Mouse (Mus musculus) layer of hippocampus, adult 9-11 months (tissue): ENCODE measurements around the gene Trp53i13.

Source experiments
- DNase-seq: peaks from one replicate; pipeline ENCODE4 v3.0.0; 2022

Gene Trp53i13

DNA sequence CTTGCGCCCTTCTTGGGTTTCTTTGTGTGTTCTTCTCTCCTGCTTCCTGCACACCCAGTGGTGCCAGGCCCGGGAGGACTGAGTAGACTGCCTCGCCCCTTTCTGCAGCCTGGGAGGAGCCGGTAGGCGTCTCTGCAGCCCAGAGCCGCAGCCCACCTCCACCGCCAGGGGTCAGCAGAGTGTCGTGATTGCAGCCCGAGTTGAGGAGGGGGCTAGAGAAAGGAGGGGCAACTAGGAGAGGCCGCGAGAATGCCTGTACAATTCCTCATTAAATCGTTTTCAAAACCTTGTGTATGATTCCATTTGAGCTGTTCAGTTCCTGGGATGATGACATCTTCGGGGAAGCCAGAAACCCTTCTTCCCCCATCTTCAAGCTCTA is 24.7 kb downstream of the Trp53i13 start:
- peak; percentile 90 for DNase-seq

DNA sequence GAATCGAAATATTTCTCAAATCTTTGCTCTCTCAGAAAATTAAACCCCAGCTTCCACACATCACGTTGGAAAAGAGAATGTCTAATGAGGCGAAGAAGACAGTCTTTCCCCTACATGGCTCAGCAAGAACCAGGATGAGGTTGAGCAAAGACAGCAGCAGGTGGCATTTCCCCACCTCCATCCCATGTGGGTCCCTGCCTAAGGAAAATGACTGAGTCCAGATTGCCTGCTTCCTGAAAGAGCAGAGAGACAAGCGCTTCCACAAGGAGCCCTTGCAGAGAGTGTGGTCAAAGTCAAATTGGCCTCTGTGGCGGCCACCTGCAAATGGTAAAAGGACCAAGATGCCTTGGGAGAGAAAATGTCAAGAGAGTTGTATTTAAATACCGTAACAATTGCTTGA is 25.3 kb downstream of the Trp53i13 start:
- DNase-seq, result no peak

DNA sequence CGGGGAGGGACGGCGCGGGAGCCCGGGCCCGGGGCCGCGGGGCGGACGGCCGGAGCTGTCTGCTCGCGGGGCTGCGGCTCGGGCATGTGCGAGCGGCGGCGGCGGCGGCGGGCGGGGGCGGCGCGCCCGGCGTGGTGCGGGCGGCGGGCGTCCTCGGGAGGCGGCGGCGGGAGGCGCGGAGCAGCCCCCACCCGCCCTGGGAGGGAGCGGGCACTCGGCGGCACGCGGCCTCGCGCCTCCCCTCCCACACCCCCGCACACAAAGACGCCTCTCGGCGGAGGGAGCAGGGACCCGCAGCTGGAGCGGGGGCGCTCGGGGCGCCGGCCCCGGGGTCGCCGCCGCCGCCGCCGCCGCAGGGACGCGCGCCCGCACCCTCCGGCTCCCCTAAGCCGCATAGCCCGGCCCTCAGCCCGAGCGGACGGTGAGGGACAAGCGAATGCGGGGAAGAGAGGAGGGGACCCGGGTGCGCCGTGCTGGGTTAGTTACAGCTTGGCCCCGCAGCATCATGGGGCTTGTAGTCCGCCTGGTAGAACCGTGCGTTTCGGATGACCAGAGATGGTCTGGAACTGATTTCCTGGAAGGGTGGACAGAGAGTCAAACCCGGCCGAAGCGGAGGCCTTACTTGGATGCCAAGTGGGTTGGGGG is 26.1 kb downstream of the Trp53i13 start, which contains the start of gene Ankrd13b:
TSS of gene Ankrd13b (minus strand) at position 88 of the 645 bp plus-strand sequence.
- peak; percentile 80 for DNase-seq

DNA sequence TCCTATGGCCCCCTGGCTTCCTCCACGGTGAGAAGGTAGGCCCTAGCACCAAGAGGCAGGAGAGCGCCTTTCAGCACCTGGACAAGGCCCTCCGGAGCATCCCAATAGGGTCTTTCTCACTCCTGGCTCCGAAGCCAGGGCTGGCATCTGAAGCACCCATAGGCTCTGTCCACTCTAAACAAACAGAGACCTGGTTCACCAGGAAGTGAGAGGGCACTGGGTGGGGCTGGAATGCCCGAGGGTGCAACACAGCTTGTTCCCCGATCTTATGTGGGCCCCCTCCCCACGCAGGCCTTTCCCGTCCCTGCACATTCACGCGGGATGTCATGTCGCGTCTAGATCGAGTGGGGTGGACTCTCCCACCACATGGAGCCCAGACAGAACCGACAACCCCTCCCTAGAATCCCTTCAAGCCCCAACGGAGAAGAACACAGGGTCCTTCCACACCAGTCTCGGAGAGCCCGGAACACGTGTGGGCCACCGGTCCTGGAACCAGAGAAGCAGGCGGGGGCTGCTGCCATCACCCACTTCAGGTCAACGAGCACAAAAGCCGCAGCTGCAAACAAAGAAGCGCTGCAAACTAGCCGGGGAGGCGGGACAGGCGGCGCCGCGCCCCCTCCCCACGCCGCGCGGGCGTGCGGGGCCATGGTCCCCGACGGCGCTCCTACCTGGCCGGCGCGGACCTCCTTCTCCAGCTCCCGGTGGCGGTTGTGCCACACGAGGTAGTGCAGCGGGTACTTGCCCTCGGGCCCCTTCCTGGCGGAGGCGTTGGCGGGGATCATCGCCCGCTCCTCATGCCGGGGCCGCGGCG is 26.8 kb downstream of the Trp53i13 start:
- DNase-seq, result no peak

DNA sequence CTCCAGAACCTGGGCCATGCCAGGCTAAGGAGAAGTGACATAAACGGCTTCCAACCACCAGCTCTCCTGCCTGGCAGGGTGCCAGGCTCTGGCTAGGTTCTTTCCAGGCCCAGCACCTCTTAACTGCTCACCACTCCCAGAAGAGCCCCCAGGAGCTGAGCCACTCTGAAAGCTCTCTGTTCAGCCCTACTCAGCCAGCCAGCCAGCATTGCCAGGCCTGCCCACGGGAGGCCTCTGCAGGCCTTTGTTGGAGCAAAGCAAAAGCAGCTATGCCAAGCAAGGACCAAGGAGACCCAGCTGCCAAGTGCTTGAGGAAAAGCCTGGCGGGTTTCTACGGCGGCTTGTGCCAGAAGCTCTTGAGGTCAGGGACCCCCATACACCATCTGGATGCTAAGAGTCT is 29.0 kb downstream of the Trp53i13 start:
- no peak for DNase-seq

DNA sequence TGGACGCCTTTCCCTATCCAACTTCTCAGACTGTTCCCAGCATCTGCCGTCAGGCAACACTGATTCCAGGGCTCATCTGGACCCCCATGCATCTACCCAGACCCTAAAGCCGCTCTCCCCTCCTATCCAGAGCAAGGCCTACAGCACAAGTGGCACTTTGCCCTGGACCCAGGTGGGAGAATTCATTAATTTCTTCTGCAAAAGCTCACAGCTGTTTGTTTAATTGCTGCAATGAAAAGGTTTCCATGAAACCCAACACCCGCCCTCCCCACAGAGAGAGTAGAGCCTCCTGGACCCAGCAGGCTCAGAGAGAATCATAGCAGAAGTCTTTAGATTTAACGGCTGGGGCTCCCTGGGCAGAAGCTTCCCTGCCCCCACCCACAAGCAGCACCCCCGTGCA is 30.6 kb downstream of the Trp53i13 start:
- no peak for DNase-seq

DNA sequence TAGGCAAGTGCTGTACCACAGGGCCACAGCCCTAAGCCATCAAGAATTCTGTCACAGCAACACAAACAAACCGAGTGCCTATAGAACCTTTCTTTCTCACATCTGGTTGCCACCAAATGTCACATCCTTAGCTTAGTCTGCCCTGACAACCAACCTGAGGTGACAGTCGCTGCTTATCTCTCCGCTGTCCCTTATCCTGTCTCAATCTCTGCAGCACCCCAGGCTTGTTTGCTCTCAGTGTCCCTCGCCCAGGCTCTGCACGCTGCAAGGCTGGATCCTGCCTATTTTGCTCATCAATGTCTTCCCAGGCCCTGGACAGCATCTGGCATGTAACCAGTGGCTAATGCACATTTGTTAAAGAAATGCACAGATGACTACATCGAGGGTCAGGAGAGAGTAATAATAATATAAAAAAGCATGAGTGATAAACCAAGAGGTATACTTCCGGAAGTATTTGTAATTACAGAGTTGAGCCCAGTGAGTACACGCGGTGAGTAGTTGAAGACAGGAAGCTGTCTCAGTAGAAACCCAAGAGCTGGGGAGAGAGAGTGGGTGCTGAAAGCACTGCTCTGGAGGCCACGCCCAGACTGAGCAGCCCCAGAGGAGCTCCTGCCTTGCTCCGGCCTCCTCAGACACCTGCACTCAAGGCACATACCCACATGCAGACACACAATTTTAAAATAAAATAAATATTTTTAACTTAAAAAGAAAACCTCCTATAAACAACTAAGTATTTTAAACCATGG is 32.1 kb downstream of the Trp53i13 start:
- no peak for DNase-seq

DNA sequence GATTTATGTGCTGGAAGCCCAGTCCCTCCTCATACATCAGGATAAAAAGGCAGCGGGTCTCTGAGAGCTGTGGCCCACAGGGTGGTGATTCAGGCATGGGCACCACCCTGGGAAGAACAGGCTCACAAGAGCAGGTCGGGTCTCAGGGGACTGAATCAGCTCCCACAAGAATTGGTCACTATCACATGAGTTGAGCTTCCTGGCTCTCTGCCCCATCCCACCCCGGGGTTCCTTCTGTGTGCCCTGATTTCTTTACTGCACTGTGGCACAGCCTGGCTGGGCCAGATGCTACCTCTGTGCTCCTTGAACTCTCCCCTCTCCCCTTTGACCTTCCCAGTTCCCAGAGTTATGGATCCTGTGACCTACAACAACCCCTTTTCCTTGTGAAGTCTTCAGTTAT is 32.7 kb downstream of the Trp53i13 start:
- DNase-seq, result no peak

DNA sequence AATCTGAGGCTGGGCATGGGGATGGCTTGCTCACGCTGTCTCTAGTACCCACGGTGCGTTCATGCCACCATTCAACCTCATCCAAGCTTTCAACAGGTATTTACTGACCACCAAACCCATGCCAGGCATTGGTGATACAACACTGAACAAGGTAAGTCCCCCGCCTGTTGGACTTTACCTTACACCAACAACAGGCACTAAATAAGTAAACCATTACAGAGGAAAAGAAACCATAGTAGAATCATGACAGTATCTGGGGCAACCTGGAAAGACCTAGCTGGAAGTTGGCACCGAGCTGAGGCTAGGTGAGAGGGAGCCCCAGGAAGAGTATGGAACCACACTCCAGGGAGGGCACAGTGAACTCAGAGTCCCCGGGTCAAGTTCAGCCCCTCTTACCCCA is 38.9 kb downstream of the Trp53i13 start:
- DNase-seq, result no peak

DNA sequence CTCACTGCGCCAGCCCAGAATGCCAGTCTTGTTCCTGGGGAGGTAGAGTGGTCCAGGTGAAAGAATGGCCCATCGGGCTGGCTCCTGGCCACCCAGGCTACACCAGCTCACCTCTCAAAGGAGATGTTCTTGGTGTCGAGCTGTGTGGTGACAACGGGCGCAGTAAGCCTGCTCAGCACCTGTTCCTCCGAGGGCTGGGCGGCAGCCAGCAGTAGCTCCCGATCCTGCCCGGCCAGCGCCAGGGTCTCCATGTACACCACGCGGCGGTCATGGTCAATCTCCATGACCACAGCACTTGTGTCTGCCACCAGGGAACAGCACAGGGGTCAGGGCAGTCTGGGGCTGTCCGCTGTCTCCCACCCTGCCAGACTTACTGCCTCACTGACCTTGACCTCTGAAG is 39.6 kb downstream of the Trp53i13 start:
- no peak for DNase-seq

DNA sequence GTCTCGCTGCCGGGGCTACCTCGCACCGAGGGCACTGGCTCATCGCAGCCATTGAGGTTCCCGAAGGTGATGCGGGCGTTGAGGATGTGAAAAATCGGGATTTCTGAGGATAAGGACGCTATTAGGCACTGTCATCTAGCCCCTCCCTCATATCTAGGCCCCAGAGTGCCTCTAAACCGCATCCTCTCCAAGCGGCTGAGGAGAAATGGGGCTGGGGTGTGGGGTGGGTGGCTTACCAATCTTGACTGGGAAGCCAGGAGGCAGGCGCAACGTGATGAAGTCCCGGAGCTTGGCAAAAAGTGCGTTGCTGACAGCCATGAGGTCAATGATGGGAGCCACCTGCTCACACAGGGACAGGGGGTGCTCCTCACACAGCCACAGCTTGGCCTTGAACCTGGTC is 43.0 kb downstream of the Trp53i13 start:
- no peak for DNase-seq

DNA sequence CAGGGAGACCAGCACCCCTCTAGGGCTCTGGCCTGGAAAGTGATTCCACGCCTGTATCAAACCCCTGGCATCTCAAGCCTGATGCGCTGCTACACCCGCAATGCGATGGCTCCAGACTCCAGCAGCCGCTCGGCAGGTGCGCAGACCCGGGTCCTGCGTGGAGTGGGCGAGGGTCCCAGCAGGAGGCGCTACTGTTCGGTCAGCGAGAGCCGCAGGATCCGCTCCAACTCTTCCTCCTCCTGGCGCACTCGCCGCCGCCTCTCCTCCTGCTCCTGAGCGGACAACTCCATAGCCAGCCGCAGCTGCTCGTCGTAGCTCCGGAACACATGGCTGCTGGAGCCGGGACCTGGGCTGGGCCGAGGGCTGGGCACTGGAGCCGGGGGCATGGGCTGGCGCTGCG is 44.4 kb downstream of the Trp53i13 start:
- no peak for DNase-seq

DNA sequence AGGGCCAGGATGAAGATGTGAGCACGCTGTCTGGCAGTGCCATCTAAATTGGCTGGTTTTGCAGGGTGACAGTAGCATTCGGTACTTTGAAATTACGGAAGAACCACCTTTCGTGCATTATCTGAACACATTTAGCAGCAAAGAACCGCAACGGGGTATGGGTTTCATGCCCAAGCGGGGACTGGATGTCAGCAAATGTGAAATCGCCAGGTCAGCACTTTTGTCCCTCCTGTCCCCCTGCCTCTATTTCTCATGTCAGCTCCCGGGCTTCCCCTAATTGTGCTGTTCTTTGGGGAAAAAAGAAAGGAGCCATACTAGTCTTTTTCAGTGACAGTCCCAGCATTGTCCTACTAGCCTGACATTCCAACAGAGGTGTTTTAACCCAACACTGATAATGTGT is 47.4 kb downstream of the Trp53i13 start:
- no peak for DNase-seq

DNA sequence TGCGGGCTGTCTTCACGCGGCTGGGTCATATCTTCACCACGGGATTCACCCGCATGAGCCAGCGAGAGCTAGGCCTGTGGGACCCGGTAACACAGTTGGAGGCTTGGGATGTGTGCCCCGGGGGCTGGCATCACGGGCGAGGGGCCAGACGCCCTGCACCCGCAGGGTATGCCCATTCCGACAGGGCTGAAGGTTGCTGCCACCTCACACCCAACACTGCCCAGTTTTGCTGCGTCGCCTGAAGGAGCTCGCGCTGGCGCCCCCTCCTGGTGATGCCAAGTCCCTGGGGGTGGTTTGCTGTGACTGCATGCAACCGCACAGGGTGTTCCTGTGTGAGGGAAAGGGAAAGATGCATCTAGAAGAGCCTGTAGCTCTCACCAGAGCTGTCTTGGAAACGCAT is 48.0 kb downstream of the Trp53i13 start:
- DNase-seq, result peak; percentile 70

DNA sequence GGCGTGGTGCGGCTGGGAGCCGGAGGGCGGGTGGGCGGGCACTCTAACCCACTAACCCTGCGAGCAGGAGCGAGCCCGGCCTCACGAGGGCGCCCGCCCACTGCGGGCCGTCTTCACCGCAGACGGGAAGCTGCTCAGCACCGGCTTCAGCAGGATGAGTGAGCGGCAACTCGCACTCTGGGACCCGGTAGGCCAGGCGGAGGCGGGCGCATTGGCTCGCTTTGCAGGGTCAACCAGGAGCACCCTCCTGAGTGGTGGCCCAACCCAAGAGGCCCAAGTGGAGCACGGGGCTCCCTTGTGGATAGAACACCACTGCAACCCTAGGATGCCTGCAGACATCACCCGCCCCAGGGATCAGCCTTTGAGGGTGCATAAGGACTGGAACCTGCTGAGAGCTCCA is 48.6 kb downstream of the Trp53i13 start:
- DNase-seq, result peak; percentile 58

DNA sequence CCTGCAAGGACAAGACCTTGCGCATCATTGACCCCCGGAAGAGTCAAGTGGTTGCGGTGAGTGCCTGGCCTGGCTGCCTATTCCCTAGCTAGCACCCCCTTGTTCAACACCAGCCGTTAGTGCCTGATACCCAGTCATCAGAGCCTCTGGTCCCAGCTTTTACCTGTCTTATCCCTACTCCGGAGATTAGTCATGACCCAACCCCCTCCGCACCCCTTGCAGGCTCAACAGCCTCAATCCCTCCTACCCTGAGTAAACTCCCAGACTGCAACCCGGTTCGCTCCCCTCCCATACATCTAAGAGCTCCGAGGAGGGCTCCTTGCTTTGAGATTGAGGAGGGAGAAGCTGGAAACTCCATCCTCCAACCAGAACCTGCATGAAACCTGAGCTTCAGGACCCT is 49.2 kb downstream of the Trp53i13 start:
- no peak for DNase-seq

DNA sequence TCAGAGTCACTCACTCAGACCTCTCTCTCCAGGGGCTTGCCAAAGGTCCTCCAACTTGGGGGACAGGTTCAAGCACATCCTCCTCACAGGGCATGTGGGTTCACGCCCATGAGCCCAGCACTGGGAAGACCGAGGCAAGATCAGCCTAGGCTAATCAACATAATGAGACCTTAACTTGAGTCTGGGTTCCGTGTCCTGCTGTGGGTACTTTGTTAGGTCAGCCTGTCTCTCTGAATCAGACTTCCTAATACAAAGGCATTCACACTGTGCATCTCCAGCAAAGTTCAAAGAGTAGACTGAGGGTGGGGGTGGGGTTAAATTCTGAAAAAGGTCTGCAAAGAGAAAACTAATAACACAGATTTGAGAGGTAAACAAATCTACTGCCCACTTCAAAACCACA is 50.7 kb downstream of the Trp53i13 start:
- no peak for DNase-seq

DNA sequence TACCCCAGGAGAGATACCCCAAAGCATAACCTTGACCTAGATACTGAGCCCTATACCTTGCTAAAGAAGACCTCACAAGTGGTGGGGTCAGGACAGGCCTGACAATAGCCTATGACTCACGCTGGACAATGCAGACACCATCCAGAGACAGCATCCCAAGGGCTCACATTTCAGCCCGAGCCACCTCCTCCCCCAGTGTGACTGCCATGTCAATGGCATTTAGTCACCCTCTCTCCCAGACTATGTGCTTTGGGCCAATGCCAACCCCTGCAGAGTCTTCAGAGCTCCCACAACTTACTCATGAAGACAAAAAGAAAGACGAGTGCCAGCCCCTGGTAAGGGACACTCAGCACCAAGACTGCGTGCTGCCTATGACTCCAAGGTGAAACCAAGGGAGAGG is 51.1 kb downstream of the Trp53i13 start:
- no peak for DNase-seq

DNA sequence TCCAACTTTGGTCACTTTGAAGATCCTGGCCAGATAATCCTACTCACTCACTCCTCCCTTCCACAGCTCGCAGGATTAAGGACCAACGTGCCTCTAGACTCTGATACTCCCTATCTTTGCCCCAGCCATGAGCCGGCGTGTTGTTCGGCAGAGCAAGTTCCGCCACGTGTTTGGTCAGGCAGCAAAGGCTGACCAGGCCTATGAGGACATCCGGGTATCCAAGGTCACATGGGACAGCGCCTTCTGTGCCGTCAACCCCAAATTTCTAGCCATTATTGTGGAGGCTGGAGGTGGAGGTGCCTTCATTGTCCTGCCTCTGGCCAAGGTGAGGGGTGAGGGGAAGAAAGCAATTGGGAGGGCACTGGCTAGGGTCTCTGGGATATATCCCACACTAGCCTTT is 52.0 kb downstream of the Trp53i13 start:
- DNase-seq, result no peak

DNA sequence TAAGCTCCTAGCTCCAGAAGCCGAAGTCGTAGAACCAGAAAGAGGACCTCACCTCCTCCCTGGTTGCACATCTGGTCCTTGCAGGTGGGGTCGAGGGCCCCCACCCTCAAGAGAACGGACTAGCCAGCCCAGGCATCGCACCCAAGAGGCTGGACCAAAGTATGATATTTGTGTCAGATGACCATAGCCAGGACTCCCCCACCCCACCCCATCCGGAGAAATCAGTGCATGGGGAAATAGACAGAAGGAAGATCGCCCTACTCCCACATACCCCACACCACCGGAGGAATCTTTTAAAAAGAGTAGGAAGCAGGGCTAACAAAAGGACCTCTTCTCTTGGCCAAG is 52.7 kb downstream of the Trp53i13 start:
- no peak for DNase-seq

DNA sequence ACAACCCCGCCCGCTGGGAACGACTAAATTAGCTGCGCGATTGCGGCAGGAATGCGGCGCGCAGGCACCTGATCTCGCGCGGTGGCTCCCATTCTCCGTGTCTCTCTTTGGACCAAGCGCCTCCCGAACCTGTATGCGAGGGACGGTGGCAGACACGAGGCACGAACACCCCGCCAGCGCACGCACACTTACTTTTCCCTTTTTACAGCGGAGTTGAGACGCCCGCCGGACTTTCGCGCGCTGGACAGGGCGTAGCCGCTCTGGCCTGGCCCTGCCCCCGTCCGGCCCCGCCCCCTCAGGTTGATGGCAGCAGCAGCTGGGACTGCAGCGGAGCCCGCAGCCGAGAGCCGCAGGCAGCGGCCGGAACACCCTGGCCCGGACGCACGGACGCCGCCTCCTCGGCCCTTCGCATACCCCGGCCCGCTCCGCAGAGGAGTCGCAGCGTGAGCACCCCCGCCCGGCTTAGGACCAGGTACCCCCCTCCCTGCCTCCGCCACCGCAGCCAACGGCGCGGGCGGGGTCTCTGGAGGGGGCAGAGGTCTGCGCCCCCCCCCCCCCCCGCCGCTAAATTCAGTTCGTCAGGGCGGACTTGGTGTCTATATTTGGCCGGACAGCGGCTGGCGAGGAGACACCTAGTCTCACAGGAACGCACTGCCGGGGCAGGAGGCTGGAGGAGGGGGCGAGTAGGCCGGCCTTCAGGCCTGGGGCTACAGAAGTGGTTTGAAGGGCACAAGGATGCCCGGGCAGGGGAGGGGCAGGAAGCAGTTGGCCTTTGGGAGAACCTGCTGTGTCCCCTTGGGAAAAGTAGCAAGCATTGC is 53.3 kb downstream of the Trp53i13 start, which contains the start of gene Coro6:
TSS of gene Coro6 (plus strand) at position 129 of the 818 bp plus-strand sequence.
- DNase-seq, result no peak

DNA sequence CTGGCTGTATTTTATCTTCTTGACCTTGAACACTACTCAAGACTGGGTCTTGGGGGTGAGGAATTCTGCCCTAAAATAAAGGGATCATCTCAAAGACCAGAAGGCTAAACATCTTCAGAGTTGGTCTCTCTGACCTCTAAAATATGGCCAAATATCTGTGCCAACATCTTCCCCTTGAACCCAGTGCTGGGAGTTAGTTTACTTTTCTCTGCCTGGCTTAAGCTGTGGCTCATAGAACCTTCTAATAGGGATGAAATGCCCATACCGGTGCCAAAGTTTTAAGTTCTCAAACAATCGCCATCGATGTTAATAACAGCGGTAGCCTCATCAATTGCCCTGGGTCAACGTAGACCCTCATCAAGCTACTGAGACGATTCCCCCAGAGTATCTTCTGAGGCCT is 53.9 kb downstream of the Trp53i13 start:
- no peak for DNase-seq
